Mouse (Mus musculus): ENCODE measurements around the gene Gm6525.

DNA sequence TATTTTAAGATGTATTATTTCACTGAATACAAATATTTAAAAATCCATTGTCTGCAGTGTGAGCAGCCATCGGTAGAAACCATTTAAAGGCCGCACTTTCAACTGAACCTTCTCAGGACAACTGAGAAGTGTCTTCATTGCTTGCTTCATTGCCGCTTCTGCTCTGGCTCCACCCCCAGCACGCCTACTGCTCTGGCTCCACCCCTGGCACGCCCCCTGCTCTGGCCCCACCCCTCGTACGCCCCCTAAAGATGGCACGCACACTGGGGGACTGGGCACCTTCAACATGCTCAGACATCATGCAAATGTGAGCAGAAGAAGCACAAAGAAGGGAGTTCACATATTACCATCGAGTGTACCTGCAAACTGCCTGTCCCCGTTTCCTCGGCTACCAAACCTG lies 1.5 kb upstream of the Gm6525 start:
- TF ChIP-seq GATA1 (IDR thresholded peaks at IDR 0.05; ENCODE audit: borderline replicate concordance, low read length): no peak
- TF ChIP-seq FLI1 (IDR thresholded peaks at IDR 0.05; ENCODE audit: low read length): no peak
